Mouse (Mus musculus) CD4-positive, CD25-positive, alpha-beta regulatory T cell, adult 4 months (primary cell): Measurements from ENCODE around the gene Ankrd66. TPM values are rescaled to one million over a fixed set of nuclear protein-coding genes. Genes with fewer than 3 reads are reported as not detected.

Source experiments
- ATAC-seq: one replicate; pipeline ENCODE4 v1.8.0; 2017
- polyA plus RNA-seq, 2 experiments: library from polyadenylated mRNA; unstranded; fragments of 100-300 nt; shearing (Covaris generic); gene quantifications; one replicate each; pipeline ENCODE4 v1.2.1; 2017

The Ankrd66 gene
- polyA plus RNA-seq: not detected

GRCm38 (mm10) chr17:43543539-43543938 is at the start of gene Ankrd66:
Ankrd66 (minus strand) TSS chr17:43543639.
- no peak for ATAC-seq

DNA sequence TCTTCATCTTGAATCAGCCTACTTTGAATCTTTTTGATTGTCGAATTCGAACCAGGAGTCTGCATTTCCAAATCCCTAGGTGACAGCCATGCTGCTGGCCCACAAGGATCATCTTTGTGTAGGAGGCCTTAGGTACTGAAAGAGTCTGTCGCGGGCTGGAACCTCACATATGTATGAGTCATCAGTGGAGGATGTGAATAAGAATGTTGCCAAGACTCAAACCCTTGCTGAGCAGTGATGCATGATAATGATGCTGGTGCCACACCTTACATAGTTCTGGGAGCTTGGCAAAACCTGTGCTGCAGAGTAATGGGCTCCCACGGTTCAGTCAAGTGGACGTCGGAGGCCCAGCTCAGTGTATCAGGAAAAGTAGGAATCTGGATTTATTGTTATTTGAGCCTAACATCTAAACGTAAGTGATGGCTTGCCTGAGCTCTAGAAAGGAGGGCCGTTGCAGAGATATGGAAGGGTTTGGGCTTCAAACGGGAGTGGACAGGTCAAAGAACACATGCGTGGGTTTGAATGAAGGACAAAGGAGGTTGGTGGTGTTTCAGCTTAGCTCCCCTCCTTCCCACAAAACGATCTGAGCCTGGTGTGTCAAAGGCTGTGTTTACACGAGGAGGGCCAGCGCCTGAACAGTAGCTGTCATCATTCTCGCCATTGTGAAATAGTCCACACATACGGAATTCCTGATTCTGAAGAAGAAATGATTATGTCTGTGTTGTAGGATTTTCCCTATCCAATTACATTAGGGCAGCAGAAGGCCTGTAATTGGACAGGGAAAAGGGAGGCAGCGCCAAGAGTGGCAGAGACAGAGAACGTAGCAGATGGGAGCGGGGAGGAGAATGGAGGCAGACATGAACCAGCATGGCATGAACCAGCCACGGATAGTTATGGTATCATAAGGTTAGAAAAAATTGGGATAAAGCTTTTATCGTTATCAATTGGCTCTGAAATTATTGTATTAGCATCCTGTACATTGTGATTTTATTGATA is 49.2 kb upstream of the Ankrd66 start:
- no peak for ATAC-seq

- no peak for ATAC-seq
Observed at GRCm38 (mm10) chr17:43590531-43590930, 47.1 kb upstream of the Ankrd66 start.

GRCm38 (mm10) chr17:43589750-43590149 is 46.3 kb upstream of the Ankrd66 start:
- ATAC-seq: no peak

DNA sequence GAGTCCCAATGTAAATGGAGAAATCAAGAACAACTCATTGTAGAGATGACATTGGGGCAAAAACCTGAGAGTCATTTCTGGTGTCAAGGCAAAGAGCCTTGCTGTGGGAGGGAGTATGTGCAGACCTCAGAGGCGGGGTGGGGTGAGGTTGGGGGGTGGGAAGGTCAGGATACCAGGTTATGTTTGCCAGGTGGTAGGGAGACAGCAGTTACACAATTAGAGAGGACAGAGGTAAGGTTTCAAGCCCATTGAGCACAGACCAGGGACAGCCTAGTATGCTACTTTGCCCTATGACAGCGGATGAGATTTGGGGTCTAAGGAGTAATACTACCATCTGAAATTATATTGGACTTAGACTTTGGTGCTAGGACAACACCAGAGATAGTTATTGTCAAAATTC is 43.8 kb upstream of the Ankrd66 start:
- ATAC-seq: no peak

GRCm38 (mm10) chr17:43584771-43585170 is 41.3 kb upstream of the Ankrd66 start:
- no peak for ATAC-seq

- no peak for ATAC-seq
Observed at GRCm38 (mm10) chr17:43581012-43581467, 37.6 kb upstream of the Ankrd66 start.

GRCm38 (mm10) chr17:43580456-43580855 is 37.0 kb upstream of the Ankrd66 start:
- ATAC-seq: no peak

DNA sequence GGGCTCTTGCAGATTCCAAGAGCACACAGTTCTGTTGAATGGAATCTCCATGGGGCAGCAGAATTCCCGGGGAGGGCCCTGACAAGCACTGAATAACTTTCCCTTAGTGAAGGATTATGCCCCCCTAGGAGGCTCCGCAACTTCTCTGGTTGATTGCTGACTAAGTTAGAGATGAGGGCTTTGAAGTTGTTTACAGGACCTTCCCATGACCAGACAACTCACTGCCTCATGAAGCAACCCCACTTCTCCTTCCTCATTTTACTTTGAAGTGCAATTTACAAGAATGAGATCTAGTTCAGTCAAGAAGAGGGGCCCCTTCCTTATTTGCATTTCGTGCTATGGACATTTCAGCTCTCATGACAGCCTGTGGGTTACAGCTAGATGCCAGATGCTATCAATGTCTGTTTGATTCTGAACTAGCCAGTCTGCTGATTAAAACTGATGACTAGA is 30.2 kb upstream of the Ankrd66 start:
- ATAC-seq: no peak

GRCm38 (mm10) chr17:43569287-43569686 is 25.8 kb upstream of the Ankrd66 start:
- no peak for ATAC-seq

DNA sequence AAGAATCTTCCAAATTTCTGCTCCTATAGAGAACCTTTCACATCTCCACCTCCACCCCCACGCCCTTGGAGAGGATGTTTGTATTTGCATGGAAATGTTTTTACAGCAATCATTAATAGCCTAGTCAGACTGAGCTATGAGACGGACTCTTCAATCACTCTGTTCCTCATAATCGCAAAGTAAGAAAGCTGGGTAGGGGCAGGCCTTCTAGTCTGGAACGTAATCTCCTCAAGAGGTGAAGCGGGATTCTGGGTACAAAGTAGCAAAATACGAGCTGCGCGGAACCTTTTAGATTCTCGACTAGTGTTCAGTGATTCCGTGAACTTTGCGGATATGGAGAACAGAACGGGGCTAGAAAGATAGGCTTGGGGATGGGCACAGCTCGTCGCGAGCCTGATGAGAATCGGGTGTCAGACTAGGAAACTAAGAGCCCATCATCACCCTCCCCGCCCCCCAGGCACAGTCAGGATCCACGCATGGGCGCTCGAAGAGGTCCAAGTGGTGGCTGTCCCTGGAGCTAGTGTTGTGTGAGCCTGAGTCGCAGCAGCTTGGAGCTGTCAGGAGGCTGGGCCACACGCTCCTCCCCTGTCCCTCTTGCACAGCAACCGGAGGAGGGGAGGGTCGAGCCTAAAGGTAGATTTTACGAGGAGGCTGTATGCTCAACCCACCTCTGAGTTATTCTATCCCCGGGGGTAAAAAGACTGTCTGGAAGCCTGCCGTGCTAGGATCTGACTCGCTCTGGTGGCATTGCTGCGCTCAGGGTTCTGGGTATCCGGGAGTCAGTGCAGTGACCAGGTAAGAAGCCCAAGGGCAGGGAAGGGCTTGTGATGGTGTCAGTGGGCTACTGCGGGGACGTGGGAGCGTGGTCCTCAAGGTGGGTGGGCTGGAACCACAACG is 24.8 kb upstream of the Ankrd66 start, which contains the start of gene Pla2g7:
TSS of gene Pla2g7 (plus strand) at position 107 of the 897 bp plus-strand sequence.
- ATAC-seq: no peak

DNA sequence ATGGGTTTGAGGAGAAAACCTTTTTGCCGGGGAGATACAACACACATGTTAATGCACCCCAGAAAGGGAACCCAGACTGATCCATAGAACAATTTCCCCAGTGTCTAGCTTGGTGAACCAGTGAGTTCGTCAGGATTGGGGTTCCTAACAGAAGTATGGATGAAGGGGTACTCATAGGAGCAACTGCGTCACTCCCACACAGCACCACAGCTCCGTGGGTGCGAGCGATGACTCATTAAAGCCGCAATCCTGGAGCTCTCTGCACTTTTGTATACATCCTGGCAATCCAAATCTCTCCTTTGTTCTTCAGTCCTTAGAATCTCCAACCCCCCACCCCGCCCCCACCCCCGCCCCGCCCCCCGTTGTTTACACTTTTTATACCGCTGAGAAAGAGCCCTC is 24.2 kb upstream of the Ankrd66 start:
- no peak for ATAC-seq

DNA sequence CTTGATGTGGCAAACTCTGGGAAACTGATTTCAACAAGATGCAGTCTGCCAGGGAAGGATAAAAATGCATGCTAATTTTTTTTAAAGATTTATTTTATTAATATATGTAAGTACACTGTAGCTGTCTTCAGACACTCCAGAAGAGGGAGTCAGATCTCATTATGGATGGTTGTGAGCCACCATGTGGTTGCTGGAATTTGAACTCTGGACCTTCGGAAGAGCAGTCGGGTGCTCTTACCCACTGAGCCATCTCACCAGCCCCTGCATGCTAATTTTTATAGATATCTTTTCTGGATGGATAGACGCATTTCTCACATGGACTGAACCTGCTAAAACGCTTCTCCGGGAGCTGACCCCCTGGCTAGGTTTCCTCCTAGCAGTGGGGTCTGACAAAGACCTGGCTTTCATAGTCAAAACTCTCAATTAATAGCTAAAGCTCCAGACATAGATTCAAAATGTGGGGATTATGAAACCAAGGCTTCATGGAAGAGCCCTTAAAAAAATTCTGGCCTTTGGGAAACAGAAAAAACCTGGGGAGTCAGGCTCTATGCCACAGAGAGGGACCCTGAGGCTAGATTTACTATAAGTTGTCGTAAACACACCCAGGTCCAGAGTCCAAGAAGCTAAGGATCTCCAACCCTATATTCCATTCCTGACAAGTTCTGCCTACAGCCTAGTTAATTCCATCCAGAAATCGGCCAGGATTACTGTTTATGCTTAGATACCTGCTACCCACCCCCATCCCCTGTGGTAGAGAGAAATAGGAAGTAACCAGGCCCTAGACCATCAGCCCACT is 20.0 kb upstream of the Ankrd66 start:
- ATAC-seq: no peak

- no peak for ATAC-seq
Observed at GRCm38 (mm10) chr17:43558678-43559077, 15.2 kb upstream of the Ankrd66 start.

DNA sequence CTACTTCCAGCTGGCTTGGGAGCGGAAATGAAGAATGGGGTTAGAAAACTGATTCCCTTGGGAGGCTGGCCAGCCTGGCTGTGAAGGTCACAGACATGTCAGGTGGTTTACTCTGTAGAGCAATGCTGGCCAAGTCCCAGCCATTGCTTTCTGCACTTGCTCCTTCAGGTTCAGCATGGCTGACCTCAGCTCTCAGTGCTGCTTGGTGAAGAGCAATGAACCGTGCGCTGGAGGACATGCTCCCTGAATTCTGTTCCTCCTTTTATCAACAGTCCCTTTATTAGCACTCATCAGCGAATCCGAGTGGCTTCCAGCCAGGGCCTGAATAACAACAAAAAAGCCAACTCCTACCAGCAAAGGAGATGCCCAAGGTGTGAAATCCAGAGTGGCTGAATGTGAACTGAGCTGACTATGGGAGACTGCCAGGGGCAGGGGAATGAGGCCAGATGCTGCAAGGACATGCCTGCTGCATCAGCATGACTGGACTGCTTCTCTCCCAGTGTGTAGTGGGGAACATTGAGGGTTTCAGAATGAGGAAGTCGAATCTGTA is 14.2 kb upstream of the Ankrd66 start:
- ATAC-seq: no peak

DNA sequence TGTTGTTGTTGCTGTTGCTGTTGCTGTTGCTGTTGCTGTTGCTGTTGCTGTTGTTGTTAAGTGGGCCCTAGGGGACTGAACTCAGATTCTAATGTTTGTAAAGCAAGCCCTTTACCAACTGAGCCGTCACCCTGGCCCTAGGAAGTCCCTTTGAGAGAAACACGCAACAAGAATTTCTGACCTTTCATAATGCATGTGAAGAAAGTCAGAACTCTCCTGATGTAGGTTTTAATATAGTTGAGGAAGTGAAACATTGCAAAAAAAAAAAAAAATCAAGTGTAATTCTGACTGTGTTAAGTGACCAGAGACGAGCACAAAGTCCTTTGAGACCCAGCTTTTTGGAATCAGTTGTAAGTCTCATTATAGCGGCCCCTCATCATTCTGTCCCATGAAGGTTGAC is 13.7 kb upstream of the Ankrd66 start:
- ATAC-seq: no peak

- no peak for ATAC-seq
Observed at GRCm38 (mm10) chr17:43554516-43555403, 11.3 kb upstream of the Ankrd66 start.

GRCm38 (mm10) chr17:43551122-43551630 is 7.7 kb upstream of the Ankrd66 start:
- ATAC-seq: no peak

- no peak for ATAC-seq
Observed at GRCm38 (mm10) chr17:43544040-43544439, 601 bp upstream of the Ankrd66 start.

GRCm38 (mm10) chr17:43538767-43539166 is 4.7 kb downstream of the Ankrd66 start:
- ATAC-seq: no peak
